Mouse (Mus musculus) limb, embryonic 10.5 days (tissue): ENCODE data around the gene Hoxc5. TPM values are rescaled to one million over a fixed set of nuclear protein-coding genes. Genes with fewer than 3 reads are reported as not detected.

Source experiments
- DNase-seq: peaks from one replicate; pipeline ENCODE4 v3.0.0-alpha.2; 2017; ENCODE audit warnings: low spot score
- H3K27ac ChIP-seq: fragments of 300-500 bp; sonication (generic); 2 replicates; pipeline ENCODE4 v1.5.1; 2016; ENCODE audit warnings: mild to moderate bottlenecking
- H3K27me3 ChIP-seq: fragments of 300-500 bp; sonication (generic); 2 replicates; pipeline ENCODE4 v1.6.1; 2016; ENCODE audit warnings: low read depth, mild to moderate bottlenecking; ENCODE audit not compliant: poor library complexity, severe bottlenecking
- H3K36me3 ChIP-seq: fragments of 300-500 bp; sonication (generic); 2 replicates; pipeline ENCODE4 v1.6.1; 2016; ENCODE audit warnings: mild to moderate bottlenecking, moderate library complexity
- H3K4me1 ChIP-seq: fragments of 300-500 bp; sonication (generic); 2 replicates; pipeline ENCODE4 v1.6.1; 2016
- H3K4me3 ChIP-seq: fragments of 300-500 bp; sonication (generic); 2 replicates; pipeline ENCODE4 v1.5.1; 2016; ENCODE audit warnings: mild to moderate bottlenecking, moderate library complexity
- H3K9me3 ChIP-seq: fragments of 300-500 bp; sonication (generic); replicated peaks from 2 replicates; pipeline ENCODE4 v1.6.1; 2016; ENCODE audit warnings: mild to moderate bottlenecking
- WGBS: fragments of 180-500 bp; shearing (Covaris S2); methylation state at CpG from one replicate; pipeline ENCODE4 v1.1.7; 2016; 5-methylcytosine and 5-hydroxymethylcytosine counted together
- polyA plus RNA-seq: library from polyadenylated mRNA; unstranded; fragments of >200 nt; fragmentation: Nextera tagmentation; extraction: Ambion mirVana; gene quantifications from 2 replicates; pipeline ENCODE4 v1.2.1, GENCODE M21; 2016

Gene Hoxc5
- polyA plus RNA-seq, 1 experiment from 2014 or later, result 12.7 TPM

GRCm38 (mm10) chr15:102953561-102953960 lies 13.7 kb upstream of the Hoxc5 start:
- 2% methylated on average over 6 of the region's 6 CpGs for WGBS
- H3K9me3 ChIP-seq, result no peaks in the 10 kb centered on the region
- peak overlapping the region; percentile 57 for H3K4me3 ChIP-seq
- peak overlapping the region; percentile 93 for H3K27ac ChIP-seq
- H3K36me3 ChIP-seq, result no peaks in the 10 kb centered on the region
- H3K4me1 ChIP-seq, result peaks cover 57% of the 10 kb centered on the region
- H3K27me3 ChIP-seq, result peaks cover 100% of the 10 kb centered on the region
- no peak for DNase-seq

- no peaks in the 10 kb centered on the region for H3K9me3 ChIP-seq
- under 1% methylated on average over 57 of the region's 57 CpGs for WGBS
- H3K36me3 ChIP-seq, result no peaks in the 10 kb centered on the region
- no peak for DNase-seq
- peaks cover 57% of the 10 kb centered on the region for H3K4me1 ChIP-seq
- peaks cover 100% of the 10 kb centered on the region for H3K27me3 ChIP-seq
- H3K27ac ChIP-seq, result peak within 1 kb of the TSS; percentile 93
- peak within 1 kb of the TSS; percentile 57 for H3K4me3 ChIP-seq
Measured at GRCm38 (mm10) chr15:102954192-102955006, 12.8 kb upstream of the Hoxc5 start, which contains the start of gene Hoxc11. Gene Hoxc11, plus strand, starts transcription at chr15:102954427.

- peaks cover 60% of the 10 kb centered on the region for H3K4me1 ChIP-seq
- no peaks in the 10 kb centered on the region for H3K9me3 ChIP-seq
- no peak for DNase-seq
- H3K4me3 ChIP-seq, result peak overlapping the region; percentile 57
- peaks cover 100% of the 10 kb centered on the region for H3K27me3 ChIP-seq
- no peaks in the 10 kb centered on the region for H3K36me3 ChIP-seq
- under 1% methylated on average over 28 of the region's 28 CpGs for WGBS
- H3K27ac ChIP-seq, result peak overlapping the region; percentile 93
Measured at GRCm38 (mm10) chr15:102955007-102955382, 12.2 kb upstream of the Hoxc5 start.

- Histone ChIP-seq H3K4me1 (peaks cover 63% of the 10 kb centered on the region), H3K27ac (peak overlapping the region; percentile 93), H3K36me3 (no peaks in the 10 kb centered on the region), H3K27me3 (peaks cover 100% of the 10 kb centered on the region), H3K4me3 (peak overlapping the region; percentile 57), H3K9me3 (no peaks in the 10 kb centered on the region)
- WGBS, result under 1% methylated on average over 40 of the region's 40 CpGs
- DNase-seq, result peak; percentile 81
Measured at GRCm38 (mm10) chr15:102955833-102956640, 11.2 kb upstream of the Hoxc5 start.

GRCm38 (mm10) chr15:102956906-102957305 lies 10.3 kb upstream of the Hoxc5 start:
- peak overlapping the region; percentile 93 for H3K27ac ChIP-seq
- peak overlapping the region; percentile 57 for H3K4me3 ChIP-seq

GRCm38 (mm10) chr15:102959663-102960191 lies 7.5 kb upstream of the Hoxc5 start:
- Histone ChIP-seq H3K4me3 (peak overlapping the region; percentile 58), H3K36me3 (no peaks in the 10 kb centered on the region), H3K9me3 (no peaks in the 10 kb centered on the region), H3K4me1 (peaks cover 75% of the 10 kb centered on the region), H3K27ac (peak overlapping the region; percentile 93), H3K27me3 (peaks cover 100% of the 10 kb centered on the region)
- no peak for DNase-seq
- under 1% methylated on average over 13 of the region's 13 CpGs for WGBS

More at GRCm38 (mm10) chr15:102956906-102957305, 10.3 kb upstream of the Hoxc5 start:
- Histone ChIP-seq H3K36me3 (no peaks in the 10 kb centered on the region), H3K4me1 (peaks cover 70% of the 10 kb centered on the region), H3K27me3 (peaks cover 100% of the 10 kb centered on the region), H3K9me3 (no peaks in the 10 kb centered on the region)
- under 1% methylated on average over 12 of the region's 12 CpGs for WGBS
- no peak for DNase-seq

- Histone ChIP-seq H3K4me1 (peaks cover 63% of the 10 kb centered on the region), H3K27ac (peak overlapping the region; percentile 93), H3K36me3 (no peaks in the 10 kb centered on the region), H3K9me3 (no peaks in the 10 kb centered on the region), H3K27me3 (peaks cover 100% of the 10 kb centered on the region), H3K4me3 (peak overlapping the region; percentile 58)
- WGBS, result 3% methylated on average over 6 of the region's 6 CpGs
- no peak for DNase-seq
Measured at GRCm38 (mm10) chr15:102961728-102962127, 5.5 kb upstream of the Hoxc5 start.

GRCm38 (mm10) chr15:102962492-102962891 lies 4.8 kb upstream of the Hoxc5 start:
- H3K4me1 ChIP-seq, result peaks cover 63% of the 10 kb centered on the region
- 2% methylated on average over 13 of the region's 13 CpGs for WGBS
- peak overlapping the region; percentile 58 for H3K4me3 ChIP-seq
- H3K27ac ChIP-seq, result peak overlapping the region; percentile 93
- H3K9me3 ChIP-seq, result no peaks in the 10 kb centered on the region
- no peaks in the 10 kb centered on the region for H3K36me3 ChIP-seq
- DNase-seq, result no peak
- H3K27me3 ChIP-seq, result peaks cover 100% of the 10 kb centered on the region

- WGBS, result 2% methylated on average over 8 of the region's 8 CpGs
- DNase-seq, result no peak
- no peaks in the 10 kb centered on the region for H3K36me3 ChIP-seq
- peak overlapping the region; percentile 58 for H3K4me3 ChIP-seq
- no peaks in the 10 kb centered on the region for H3K9me3 ChIP-seq
- H3K27ac ChIP-seq, result peak overlapping the region; percentile 93
- H3K27me3 ChIP-seq, result peaks cover 100% of the 10 kb centered on the region
- peaks cover 58% of the 10 kb centered on the region for H3K4me1 ChIP-seq
Measured at GRCm38 (mm10) chr15:102963259-102963658, 4.0 kb upstream of the Hoxc5 start.

GRCm38 (mm10) chr15:102963671-102964640 lies 3.3 kb upstream of the Hoxc5 start:
- peak overlapping the region; percentile 58 for H3K4me3 ChIP-seq
- no peaks in the 10 kb centered on the region for H3K36me3 ChIP-seq
- peak overlapping the region; percentile 93 for H3K27ac ChIP-seq
- peak; percentile 84 for DNase-seq
- under 1% methylated on average over 28 of the region's 28 CpGs for WGBS
- H3K27me3 ChIP-seq, result peaks cover 100% of the 10 kb centered on the region
- H3K4me1 ChIP-seq, result peaks cover 57% of the 10 kb centered on the region
- no peaks in the 10 kb centered on the region for H3K9me3 ChIP-seq

GRCm38 (mm10) chr15:102965003-102965891 lies 2.0 kb upstream of the Hoxc5 start:
- peak overlapping the region; percentile 58 for H3K4me3 ChIP-seq
- H3K4me1 ChIP-seq, result peaks cover 48% of the 10 kb centered on the region
- WGBS, result 2% methylated on average over 26 of the region's 26 CpGs
- no peaks in the 10 kb centered on the region for H3K36me3 ChIP-seq
- peak; percentile 71 for DNase-seq
- peaks cover 100% of the 10 kb centered on the region for H3K27me3 ChIP-seq
- H3K27ac ChIP-seq, result peak overlapping the region; percentile 93
- no peaks in the 10 kb centered on the region for H3K9me3 ChIP-seq
